Mouse (Mus musculus) small intestine, adult 2 months (tissue): ENCODE measurements around the gene Jup. TPM values are rescaled to one million over a fixed set of nuclear protein-coding genes. Genes with fewer than 3 reads are reported as not detected.

Source experiments
- H3K27ac ChIP-seq: fragments of 200-500 bp; 2 replicates; pipeline ENCODE4 v1.5.1; 2012; ENCODE audit warnings: low read depth, low read length, control low read depth, inconsistent platforms; ENCODE audit not compliant: insufficient read depth
- H3K27me3 ChIP-seq: fragments of 200-500 bp; 2 replicates; pipeline ENCODE4 v1.6.1; 2012; ENCODE audit warnings: mild to moderate bottlenecking, moderate library complexity, low read length, inconsistent platforms; ENCODE audit not compliant: control insufficient read depth, insufficient read depth
- H3K36me3 ChIP-seq: fragments of 200-500 bp; 2 replicates; pipeline ENCODE4 v1.6.1; 2012; ENCODE audit warnings: mild to moderate bottlenecking, low read length, control low read depth, inconsistent platforms; ENCODE audit not compliant: control insufficient read depth, insufficient read depth
- H3K4me1 ChIP-seq: fragments of 200-500 bp; 2 replicates; pipeline ENCODE4 v1.6.1; 2012; ENCODE audit warnings: low read length, inconsistent platforms, mixed read lengths; ENCODE audit not compliant: control insufficient read depth, insufficient read depth, insufficient read length
- H3K4me3 ChIP-seq: fragments of 200-500 bp; 2 replicates; pipeline ENCODE4 v1.5.1; 2012; ENCODE audit warnings: low read depth, mild to moderate bottlenecking, control low read depth, inconsistent platforms, low read length, moderate library complexity
- CTCF ChIP-seq: fragments of 200-500 bp; IDR thresholded peaks from 2 replicates; pipeline ENCODE4 v1.5.1; 2012; ENCODE audit warnings: low read depth, mild to moderate bottlenecking, control low read depth, inconsistent platforms, low read length, moderate library complexity, mixed read lengths; ENCODE audit not compliant: insufficient replicate concordance, insufficient read length; ENCODE audit errors: extremely low read depth
- POLR2A ChIP-seq: fragments of 200-500 bp; IDR thresholded peaks from 2 replicates; pipeline ENCODE4 v1.6.1; 2012; ENCODE audit warnings: low read depth, mild to moderate bottlenecking, control low read depth, inconsistent platforms, low read length, moderate library complexity
- WGBS: fragments of 180-500 bp; shearing (Covaris S2); methylation state at CpG from one replicate; pipeline ENCODE4 v1.1.7; 2018; 5-methylcytosine and 5-hydroxymethylcytosine counted together
- polyA plus RNA-seq: library from polyadenylated mRNA; depleted of rRNA; stranded (reverse); fragments of >200 nt; gene quantifications from 2 replicates; pipeline ENCODE4 v1.2.3, GENCODE M21; 2012

Gene Jup
- polyA plus RNA-seq, 1 experiment: 689 TPM

- TF ChIP-seq CTCF (no peak), POLR2A (no peak)
- WGBS: 89% methylated on average over 5 of the region's 5 CpGs
- peaks cover 16% of the 10 kb centered on the region for H3K4me1 ChIP-seq
- no peaks in the 10 kb centered on the region for H3K36me3 ChIP-seq
- no peak overlapping the region for H3K27ac ChIP-seq
- H3K27me3 ChIP-seq: no peaks in the 10 kb centered on the region
- H3K4me3 ChIP-seq: no peak overlapping the region
Observed at GRCm38 (mm10) chr11:100406995-100407705, 9.6 kb upstream of the Jup start.

- H3K4me1 ChIP-seq: peaks cover 17% of the 10 kb centered on the region
- no peak overlapping the region for H3K4me3 ChIP-seq
- 88% methylated on average over 8 of the region's 8 CpGs for WGBS
- H3K27me3 ChIP-seq: no peaks in the 10 kb centered on the region
- no peak overlapping the region for H3K27ac ChIP-seq
- TF ChIP-seq CTCF (no peak), POLR2A (no peak)
- no peaks in the 10 kb centered on the region for H3K36me3 ChIP-seq
Observed at GRCm38 (mm10) chr11:100406273-100406672, 8.7 kb upstream of the Jup start.

GRCm38 (mm10) chr11:100404456-100405074 lies 7.0 kb upstream of the Jup start:
- 94% methylated on average over 3 of the region's 3 CpGs for WGBS

GRCm38 (mm10) chr11:100403445-100404134 lies 6.0 kb upstream of the Jup start:
- no peak for TF ChIP-seq CTCF
- TF ChIP-seq POLR2A: no peak
- Histone ChIP-seq H3K4me3 (no peak overlapping the region), H3K27me3 (no peaks in the 10 kb centered on the region), H3K36me3 (no peaks in the 10 kb centered on the region), H3K4me1 (peaks cover 21% of the 10 kb centered on the region), H3K27ac (peak overlapping the region; percentile 29; the same call in 1 of the 2 replicates)
- WGBS: 26% methylated on average over 10 of the region's 10 CpGs

More at GRCm38 (mm10) chr11:100404456-100405074, 7.0 kb upstream of the Jup start:
- H3K27ac ChIP-seq: no peak overlapping the region
- H3K27me3 ChIP-seq: no peaks in the 10 kb centered on the region
- H3K4me3 ChIP-seq: no peak overlapping the region
- peaks cover 21% of the 10 kb centered on the region for H3K4me1 ChIP-seq
- H3K36me3 ChIP-seq: no peaks in the 10 kb centered on the region
- no peak for TF ChIP-seq CTCF
- no peak for TF ChIP-seq POLR2A

- Histone ChIP-seq H3K36me3 (no peaks in the 10 kb centered on the region), H3K4me1 (peaks cover 21% of the 10 kb centered on the region), H3K27ac (peak overlapping the region; percentile 29; the same call in 1 of the 2 replicates), H3K4me3 (no peak overlapping the region), H3K27me3 (no peaks in the 10 kb centered on the region)
- WGBS: 39% methylated on average over 2 of the region's 2 CpGs
- TF ChIP-seq CTCF (no peak), POLR2A (no peak)
Observed at GRCm38 (mm10) chr11:100402682-100403081, 5.1 kb upstream of the Jup start.

GRCm38 (mm10) chr11:100402240-100402639 lies 4.7 kb upstream of the Jup start:
- WGBS: 22% methylated on average over 6 of the region's 6 CpGs
- H3K27ac ChIP-seq: peak overlapping the region; percentile 28; the same call in 1 of the 2 replicates
- H3K4me3 ChIP-seq: no peak overlapping the region
- H3K27me3 ChIP-seq: no peaks in the 10 kb centered on the region
- H3K4me1 ChIP-seq: peaks cover 21% of the 10 kb centered on the region
- no peaks in the 10 kb centered on the region for H3K36me3 ChIP-seq
- TF ChIP-seq CTCF: no peak
- TF ChIP-seq POLR2A: no peak

GRCm38 (mm10) chr11:100400842-100401241 lies 3.3 kb upstream of the Jup start:
- WGBS: 44% methylated on average over 6 of the region's 6 CpGs
- H3K4me3 ChIP-seq: no peak overlapping the region
- H3K36me3 ChIP-seq: no peaks in the 10 kb centered on the region
- TF ChIP-seq POLR2A (no peak), CTCF (no peak)
- H3K27me3 ChIP-seq: no peaks in the 10 kb centered on the region
- H3K27ac ChIP-seq: peak overlapping the region; percentile 42
- H3K4me1 ChIP-seq: peaks cover 21% of the 10 kb centered on the region
